Mouse (Mus musculus) frontal cortex, postnatal 25 days (tissue): ENCODE measurements around the gene Gm5591.
"Not testable (repeated sequence)": the region's sequence is repeated elsewhere in the genome, so short reads cannot be mapped to it uniquely, and the experiment has no call there.

ENCODE experiments used
- DNase-seq, 2 experiments: peaks; one replicate each; pipeline ENCODE4 v3.0.0; 2022; ENCODE audit warnings: low spot score in 2 of 2

Gm5591 gene

DNA sequence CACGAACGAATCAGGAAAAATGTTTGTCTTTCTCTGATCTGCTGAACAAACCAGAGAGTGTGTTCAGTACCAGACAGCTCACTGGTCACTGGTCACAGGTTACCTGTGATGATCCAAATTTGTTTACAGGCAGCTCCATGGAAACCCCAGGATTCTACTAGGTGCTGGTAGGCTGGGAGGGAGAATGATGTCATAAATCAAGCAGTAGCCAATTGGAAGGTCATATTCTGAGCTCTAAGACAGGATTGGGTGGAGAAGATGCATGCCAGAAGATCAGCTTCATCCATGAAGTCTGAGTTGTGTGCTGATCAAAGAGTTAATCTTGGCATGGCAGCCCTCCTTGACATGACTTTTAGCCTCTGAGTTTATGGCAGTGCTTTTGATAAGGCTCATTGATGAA is at the start of gene Gm5591:
Gene Gm5591, minus strand, starts transcription at position 101 of the 400 bp plus-strand sequence.
- not testable (repeated sequence) for DNase-seq

DNA sequence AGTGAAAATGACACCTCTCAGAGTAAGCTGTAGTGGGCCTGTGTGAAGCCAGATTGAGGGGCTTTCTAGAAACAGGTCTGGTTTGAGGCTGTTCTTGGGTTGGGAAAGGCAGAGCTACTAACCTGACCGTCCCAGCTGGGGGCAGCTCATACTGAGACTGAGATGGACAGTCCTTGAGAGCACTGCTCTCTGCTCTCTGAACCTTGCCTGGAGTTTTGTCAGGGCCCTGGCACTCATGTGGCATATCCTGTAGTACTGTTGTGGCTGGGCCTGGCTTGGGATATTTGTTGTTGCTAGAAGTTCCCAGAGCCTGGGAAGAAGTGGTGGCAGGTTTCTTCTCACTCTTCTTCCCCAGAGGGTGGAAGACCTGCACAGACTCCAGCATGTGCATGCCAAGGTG is 39.5 kb downstream of the Gm5591 start:
- DNase-seq, result not testable (repeated sequence)
